Mouse (Mus musculus) bone marrow macrophage, adult 2 months (primary cell): ENCODE results near the gene Zbtb33.

ENCODE experiments used
- CTCF ChIP-seq: IDR thresholded peaks from 2 replicates; pipeline ENCODE4 v1.5.1; 2012; ENCODE audit warnings: low read depth, mild to moderate bottlenecking, low read length, moderate library complexity
- POLR2A ChIP-seq: IDR thresholded peaks from 2 replicates; pipeline ENCODE4 v1.6.1; 2012; ENCODE audit warnings: mild to moderate bottlenecking, low read depth, low read length, borderline replicate concordance

DNA sequence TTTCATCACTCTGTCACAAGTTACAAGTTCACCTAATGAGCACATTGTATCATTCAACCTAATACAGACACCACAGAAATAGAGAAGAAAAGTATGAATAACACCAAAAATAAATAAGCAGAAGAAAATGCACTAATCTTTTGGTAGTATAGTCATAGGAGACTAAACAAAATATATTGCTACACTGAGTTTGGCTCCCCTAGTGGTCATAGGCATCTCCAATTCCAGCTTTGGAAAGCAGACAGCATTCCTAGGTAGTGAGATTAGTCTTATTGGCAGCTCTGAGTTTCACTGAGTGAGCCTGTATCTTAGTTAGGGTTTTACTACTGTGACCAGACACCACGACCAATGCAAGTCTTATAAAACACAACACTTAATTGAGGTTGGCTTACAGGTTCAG is 30.5 kb upstream of the Zbtb33 start:
- TF ChIP-seq CTCF: no peak
- no peak for TF ChIP-seq POLR2A
